ENCODE assay signal across 29 mouse cellular contexts in the genomic region with DNA sequence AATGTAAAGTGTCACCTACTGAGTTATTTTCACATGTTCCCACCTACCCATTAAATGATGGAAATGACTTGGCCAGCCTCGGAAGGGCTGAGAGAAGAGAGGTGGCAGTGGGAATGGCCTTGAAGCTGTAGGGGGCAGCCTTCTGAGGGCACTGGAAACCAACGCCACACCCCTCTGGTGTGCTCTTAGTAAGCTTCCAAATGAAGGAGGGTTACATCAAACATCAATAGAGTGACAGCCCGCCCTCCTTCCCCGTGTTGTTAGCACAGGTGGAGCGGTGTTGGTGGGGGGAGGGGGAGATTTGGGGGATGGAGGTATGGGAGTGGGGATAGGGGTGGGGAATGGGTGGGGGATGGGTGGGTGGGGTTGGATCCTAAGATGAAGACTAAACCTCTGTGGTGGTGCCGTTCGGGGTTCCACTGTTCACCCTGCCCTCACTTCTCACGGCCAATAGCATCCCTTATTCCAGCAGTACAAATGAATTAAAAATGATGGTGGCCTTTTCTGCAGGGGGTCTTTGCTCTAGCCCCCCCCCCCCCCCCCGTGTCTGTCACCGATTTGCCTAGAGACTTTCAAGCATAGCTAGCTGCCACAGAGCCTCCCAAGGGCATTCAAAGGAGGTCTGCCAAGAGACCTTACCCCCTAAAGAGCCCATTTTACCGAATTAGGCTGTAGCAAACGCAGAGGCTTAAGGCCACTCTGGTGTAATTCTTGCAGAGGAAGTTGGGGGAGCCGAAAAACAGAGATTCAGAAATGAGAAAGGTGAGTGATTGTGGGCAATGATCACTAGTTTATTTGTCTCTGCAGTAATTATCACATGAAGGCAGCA.
DNase-seq lines count a peak whose midpoint lies in the region; ATAC-seq lines count a peak whose summit lies in the region.
"Had no signal": no experiment of that assay in that cellular context is flagged by ENCODE, and none has a peak within 500 bp of the region (broad histone marks: within the 10 kb centered on the region; RNA-seq: fewer than 3 reads in every experiment).

No protein-coding gene starts in this region.

- H3K4me3 ChIP-seq in forebrain, embryonic 10.5 days, result no peak overlapping the region
- H3K4me3 ChIP-seq in forebrain, embryonic 12.5 days (replicated peaks), result no peak overlapping the region
- H3K4me3 ChIP-seq in hindbrain, embryonic 15.5 days, result no peak overlapping the region
- H3K4me3 ChIP-seq in hindbrain, embryonic 10.5 days, result no peak overlapping the region
- H3K4me3 ChIP-seq in midbrain, embryonic 13.5 days (replicated peaks), result no peak overlapping the region
- no peak overlapping the region for H3K4me3 ChIP-seq in midbrain, embryonic 10.5 days
- H3K4me3 ChIP-seq: embryonic facial prominence, embryonic 13.5 days; heart, embryonic 10.5 days; limb, embryonic 10.5 days; limb, embryonic 15.5 days; liver, embryonic 13.5 days; megakaryocyte, embryonic 14.5 days had no signal

- H3K9ac ChIP-seq in forebrain, embryonic 12.5 days, result no peak overlapping the region
- no peak overlapping the region for H3K9ac ChIP-seq in hindbrain, embryonic 15.5 days
- H3K9ac ChIP-seq in midbrain, embryonic 13.5 days (replicated peaks), result no peak overlapping the region
- H3K9ac ChIP-seq: embryonic facial prominence, embryonic 13.5 days; limb, embryonic 15.5 days; liver, embryonic 13.5 days had no signal

- H3K4me1 ChIP-seq in forebrain, embryonic 10.5 days, result peaks cover 29% of the 10 kb centered on the region
- peaks cover 18% of the 10 kb centered on the region for H3K4me1 ChIP-seq in forebrain, embryonic 12.5 days
- 0 out of 2 replicates have a peak, but pooled peaks cover 5% of the 10 kb centered on the region for H3K4me1 ChIP-seq in hindbrain, embryonic 15.5 days (replicated peaks)
- H3K4me1 ChIP-seq in hindbrain, embryonic 10.5 days (replicated peaks), result peaks cover 19% of the 10 kb centered on the region
- H3K4me1 ChIP-seq in midbrain, embryonic 13.5 days (replicated peaks), result peaks cover 16% of the 10 kb centered on the region
- H3K4me1 ChIP-seq in midbrain, embryonic 10.5 days, result peaks cover 20% of the 10 kb centered on the region
- H3K4me1 ChIP-seq: heart, embryonic 10.5 days; limb, embryonic 15.5 days; liver, embryonic 13.5 days; megakaryocyte, embryonic 14.5 days had no signal

- no peak overlapping the region for H3K4me2 ChIP-seq in forebrain, embryonic 12.5 days
- H3K4me2 ChIP-seq in hindbrain, embryonic 15.5 days, result no peak overlapping the region
- no peak overlapping the region for H3K4me2 ChIP-seq in midbrain, embryonic 13.5 days (replicated peaks)
- H3K4me2 ChIP-seq: embryonic facial prominence, embryonic 13.5 days; limb, embryonic 15.5 days; liver, embryonic 13.5 days had no signal

- ATAC-seq in forebrain, embryonic 12.5 days (ENCODE audit: low FRiP score), result no peak
- peak; percentile 49; the same call in 1 of the 2 replicates for ATAC-seq in hindbrain, embryonic 15.5 days (ENCODE audit: low FRiP score, low read depth)
- ATAC-seq in midbrain, embryonic 13.5 days, result peak; percentile 62
- ATAC-seq: inflammation-experienced regulatory T-cells, adult 6 months; lung, postnatal 0 days had no signal

- no peaks in the 10 kb centered on the region for H3K36me3 ChIP-seq in forebrain, embryonic 10.5 days (replicated peaks)
- H3K36me3 ChIP-seq in forebrain, embryonic 12.5 days (replicated peaks), result no peaks in the 10 kb centered on the region
- no peaks in the 10 kb centered on the region for H3K36me3 ChIP-seq in hindbrain, embryonic 15.5 days
- H3K36me3 ChIP-seq in hindbrain, embryonic 10.5 days, result no peaks in the 10 kb centered on the region
- no peaks in the 10 kb centered on the region for H3K36me3 ChIP-seq in midbrain, embryonic 13.5 days
- H3K36me3 ChIP-seq in midbrain, embryonic 10.5 days, result no peaks in the 10 kb centered on the region
- H3K36me3 ChIP-seq: embryonic facial prominence, embryonic 13.5 days; G1E; heart, embryonic 10.5 days; limb, embryonic 10.5 days; limb, embryonic 15.5 days; liver, embryonic 13.5 days had no signal

- peak; percentile 20 for DNase-seq in forebrain, embryonic 10.5 days (ENCODE audit: extremely low spot score, low spot score)
- no peak for DNase-seq in hindbrain, embryonic 10.5 days (ENCODE audit: low spot score)
- DNase-seq in midbrain, embryonic 10.5 days (ENCODE audit: low spot score), result no peak
- peak; percentile 65 for DNase-seq in ES-CJ7 (ENCODE audit: low read depth, low spot score)
- no peak for DNase-seq in frontal cortex, postnatal 25 days (ENCODE audit: low spot score in 2 of 2)
- DNase-seq: adrenal gland, postnatal 14 days; cerebellum, adult 11-12 months; cerebellum, adult 9-11 months; embryo, embryonic 11 days; gastrocnemius, postnatal 14 days; heart, postnatal 36 days; kidney, adult 11 months; kidney, postnatal 14 days; layer of hippocampus, adult 9-11 months; liver, embryonic 13.5 days; lung, adult 18-20 months; lung, postnatal 4 days had no signal

- 17% methylated on average over 13 of the region's 13 CpGs for WGBS in forebrain, embryonic 10.5 days
- WGBS in forebrain, embryonic 12.5 days, result 20% methylated on average over 12 of the region's 13 CpGs
- 8% methylated on average over 13 of the region's 13 CpGs for WGBS in hindbrain, embryonic 15.5 days
- whole genome bisulfite sequencing in hindbrain, embryonic 10.5 days, result 8% methylated on average over 13 of the region's 13 CpGs
- 13% methylated on average over 12 of the region's 13 CpGs for WGBS in midbrain, embryonic 13.5 days
- WGBS in midbrain, embryonic 10.5 days, result 16% methylated on average over 13 of the region's 13 CpGs

- H3K27ac ChIP-seq in forebrain, embryonic 10.5 days, result no peak overlapping the region
- no peak overlapping the region for H3K27ac ChIP-seq in forebrain, embryonic 12.5 days
- H3K27ac ChIP-seq in hindbrain, embryonic 15.5 days (replicated peaks), result no peak overlapping the region
- no peak overlapping the region for H3K27ac ChIP-seq in hindbrain, embryonic 10.5 days
- no peak overlapping the region for H3K27ac ChIP-seq in midbrain, embryonic 13.5 days
- H3K27ac ChIP-seq in midbrain, embryonic 10.5 days (replicated peaks), result no peak overlapping the region
- H3K27ac ChIP-seq: embryonic facial prominence, embryonic 13.5 days; heart, embryonic 10.5 days; limb, embryonic 10.5 days; limb, embryonic 15.5 days; liver, embryonic 13.5 days had no signal

- peaks cover 20% of the 10 kb centered on the region for H3K27me3 ChIP-seq in forebrain, embryonic 10.5 days (ENCODE audit: poor library complexity, severe bottlenecking)
- no peaks in the 10 kb centered on the region; the same call in 1 of the 2 replicates for H3K27me3 ChIP-seq in forebrain, embryonic 12.5 days
- no peaks in the 10 kb centered on the region for H3K27me3 ChIP-seq in hindbrain, embryonic 15.5 days
- peaks cover 11% of the 10 kb centered on the region; the same call in 1 of the 2 replicates for H3K27me3 ChIP-seq in hindbrain, embryonic 10.5 days (ENCODE audit: insufficient read depth, poor library complexity, severe bottlenecking)
- peaks cover 5% of the 10 kb centered on the region; the same call in 1 of the 2 replicates for H3K27me3 ChIP-seq in midbrain, embryonic 13.5 days
- peaks cover 8% of the 10 kb centered on the region; the same call in 1 of the 2 replicates for H3K27me3 ChIP-seq in midbrain, embryonic 10.5 days (ENCODE audit: low read depth, poor library complexity, severe bottlenecking)
- H3K27me3 ChIP-seq: CH12.LX; embryonic facial prominence, embryonic 13.5 days; limb, embryonic 15.5 days; liver, embryonic 13.5 days; megakaryocyte, embryonic 14.5 days had no signal

- no peaks in the 10 kb centered on the region for H3K9me3 ChIP-seq in forebrain, embryonic 10.5 days
- no peaks in the 10 kb centered on the region for H3K9me3 ChIP-seq in forebrain, embryonic 12.5 days
- H3K9me3 ChIP-seq in hindbrain, embryonic 15.5 days, result no peaks in the 10 kb centered on the region
- no peaks in the 10 kb centered on the region; the same call in 1 of the 2 replicates for H3K9me3 ChIP-seq in hindbrain, embryonic 10.5 days
- no peaks in the 10 kb centered on the region for H3K9me3 ChIP-seq in midbrain, embryonic 13.5 days
- no peaks in the 10 kb centered on the region for H3K9me3 ChIP-seq in midbrain, embryonic 10.5 days (replicated peaks)
- H3K9me3 ChIP-seq: embryonic facial prominence, embryonic 13.5 days; heart, embryonic 10.5 days; limb, embryonic 10.5 days; limb, embryonic 15.5 days had no signal

Comparison
In these comparisons a context has a peak if more than half of its experiments do, and no peak if none do; other contexts are left out.
1. DNase-seq: peak in forebrain, embryonic 10.5 days (single experiment) and ES-CJ7 (single experiment); none in hindbrain, embryonic 10.5 days (single experiment), midbrain, embryonic 10.5 days (single experiment) and frontal cortex, postnatal 25 days (0 of 2).